Mouse (Mus musculus): ENCODE results near the gene Shank1.

GRCm38 (mm10) chr7:44281586-44281985 lies 28.5 kb upstream of the Shank1 start:
- no peak for TF ChIP-seq MAX (IDR thresholded peaks at IDR 0.05; ENCODE audit: low read depth)
- no peak for TF ChIP-seq POLR2AphosphoS2 (IDR thresholded peaks at IDR 0.05; ENCODE audit: insufficient read length, low read depth)
- TF ChIP-seq POLR2A (IDR thresholded peaks at IDR 0.05; ENCODE audit: insufficient read length, low read depth), result no peak
- no peak for TF ChIP-seq MYOG (IDR thresholded peaks at IDR 0.05; ENCODE audit: control insufficient read depth in 1 of 3, insufficient read depth in 1 of 3, insufficient read length in 2 of 3, low read depth in 2 of 3)
